Mouse (Mus musculus): ENCODE data around the gene Ccdc85c. TPM values are rescaled to one million over a fixed set of nuclear protein-coding genes. Genes with fewer than 3 reads are reported as not detected.

Ccdc85c gene
- polyA plus RNA-seq, 1 experiment from 2014 or later = 9.3 TPM

GRCm38 (mm10) chr12:108219163-108219562 is 56.1 kb downstream of the Ccdc85c start:
- Histone ChIP-seq H3K9me3 (no peaks in the 10 kb centered on the region), H3K36me3 (no peaks in the 10 kb centered on the region), H3K27ac (peak overlapping the region; percentile 56; the same call in 1 of the 2 replicates), H3K4me3 (replicated peaks) (no peak overlapping the region), H3K9ac (no peak overlapping the region), H3K4me2 (replicated peaks) (no peak overlapping the region), H3K27me3 (replicated peaks) (no peaks in the 10 kb centered on the region), H3K4me1 (replicated peaks) (peaks cover 41% of the 10 kb centered on the region)
- no peak for ATAC-seq
- WGBS = 35% methylated on average over 15 of the region's 15 CpGs

- Histone ChIP-seq H3K9ac (no peak overlapping the region), H3K4me1 (replicated peaks) (peaks cover 41% of the 10 kb centered on the region)
- WGBS = 61% methylated on average over 5 of the region's 5 CpGs
Measured at GRCm38 (mm10) chr12:108217572-108217971, 57.7 kb downstream of the Ccdc85c start.

DNA sequence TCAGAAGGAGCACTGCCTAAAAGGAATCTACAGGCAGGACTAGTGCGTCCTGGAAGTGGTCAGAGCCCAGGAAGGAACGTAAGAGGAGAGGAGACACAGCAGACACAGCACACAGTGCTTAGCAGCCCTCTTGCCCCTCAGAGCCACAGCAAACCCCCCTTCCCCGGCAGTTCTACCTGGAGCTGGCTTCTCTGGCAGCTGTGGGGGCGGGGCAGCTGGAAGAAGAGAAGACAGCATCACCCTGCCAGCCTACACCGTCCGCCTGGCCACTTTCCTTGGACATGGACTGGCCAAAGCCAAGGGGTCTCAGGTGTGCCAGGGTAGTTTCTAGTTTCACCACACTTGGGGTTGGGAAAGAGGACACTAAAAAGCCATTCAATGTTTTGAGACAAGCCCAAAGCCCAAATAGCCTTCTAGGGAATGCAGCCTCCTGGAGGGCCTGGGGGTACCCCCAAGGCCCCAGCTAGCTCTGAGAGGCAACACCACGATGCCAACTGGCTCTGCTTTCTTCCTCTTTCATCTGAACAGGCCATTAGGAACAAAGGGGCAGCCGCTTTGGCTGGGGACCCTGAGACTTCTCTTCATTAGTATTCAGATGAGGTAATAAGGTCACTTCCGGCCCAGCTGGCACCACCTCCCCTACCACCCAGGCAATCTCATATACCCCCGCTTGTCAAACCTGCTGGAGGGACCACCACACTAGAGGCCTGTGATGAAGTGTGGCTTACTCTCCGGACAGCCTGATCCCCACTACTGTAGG is 58.4 kb downstream of the Ccdc85c start:
- Histone ChIP-seq H3K36me3 (no peaks in the 10 kb centered on the region), H3K27me3 (replicated peaks) (no peaks in the 10 kb centered on the region), H3K27ac (no peak overlapping the region), H3K4me1 (replicated peaks) (peaks cover 49% of the 10 kb centered on the region), H3K4me3 (replicated peaks) (no peak overlapping the region), H3K9me3 (no peaks in the 10 kb centered on the region), H3K9ac (peak overlapping the region; percentile 4; the same call in 1 of the 2 replicates), H3K4me2 (replicated peaks) (no peak overlapping the region)
- no peak for ATAC-seq
- WGBS = 80% methylated on average over 11 of the region's 11 CpGs

More at GRCm38 (mm10) chr12:108217572-108217971, 57.7 kb downstream of the Ccdc85c start:
- H3K4me2 ChIP-seq (replicated peaks) = no peak overlapping the region
- H3K27me3 ChIP-seq (replicated peaks) = no peaks in the 10 kb centered on the region
- H3K36me3 ChIP-seq = no peaks in the 10 kb centered on the region
- H3K4me3 ChIP-seq (replicated peaks) = no peak overlapping the region
- peak; percentile 29; the same call in 1 of the 2 replicates for ATAC-seq
- no peaks in the 10 kb centered on the region for H3K9me3 ChIP-seq
- no peak overlapping the region for H3K27ac ChIP-seq

GRCm38 (mm10) chr12:108215090-108215489 is 60.1 kb downstream of the Ccdc85c start:
- no peak overlapping the region for H3K9ac ChIP-seq
- H3K27me3 ChIP-seq (replicated peaks) = no peaks in the 10 kb centered on the region
- H3K4me1 ChIP-seq (replicated peaks) = peaks cover 39% of the 10 kb centered on the region
- ATAC-seq = no peak
- no peak overlapping the region for H3K27ac ChIP-seq
- no peaks in the 10 kb centered on the region for H3K9me3 ChIP-seq
- 45% methylated on average over 8 of the region's 8 CpGs for WGBS
- H3K4me2 ChIP-seq (replicated peaks) = no peak overlapping the region
- no peak overlapping the region for H3K4me3 ChIP-seq (replicated peaks)
- H3K36me3 ChIP-seq = no peaks in the 10 kb centered on the region

DNA sequence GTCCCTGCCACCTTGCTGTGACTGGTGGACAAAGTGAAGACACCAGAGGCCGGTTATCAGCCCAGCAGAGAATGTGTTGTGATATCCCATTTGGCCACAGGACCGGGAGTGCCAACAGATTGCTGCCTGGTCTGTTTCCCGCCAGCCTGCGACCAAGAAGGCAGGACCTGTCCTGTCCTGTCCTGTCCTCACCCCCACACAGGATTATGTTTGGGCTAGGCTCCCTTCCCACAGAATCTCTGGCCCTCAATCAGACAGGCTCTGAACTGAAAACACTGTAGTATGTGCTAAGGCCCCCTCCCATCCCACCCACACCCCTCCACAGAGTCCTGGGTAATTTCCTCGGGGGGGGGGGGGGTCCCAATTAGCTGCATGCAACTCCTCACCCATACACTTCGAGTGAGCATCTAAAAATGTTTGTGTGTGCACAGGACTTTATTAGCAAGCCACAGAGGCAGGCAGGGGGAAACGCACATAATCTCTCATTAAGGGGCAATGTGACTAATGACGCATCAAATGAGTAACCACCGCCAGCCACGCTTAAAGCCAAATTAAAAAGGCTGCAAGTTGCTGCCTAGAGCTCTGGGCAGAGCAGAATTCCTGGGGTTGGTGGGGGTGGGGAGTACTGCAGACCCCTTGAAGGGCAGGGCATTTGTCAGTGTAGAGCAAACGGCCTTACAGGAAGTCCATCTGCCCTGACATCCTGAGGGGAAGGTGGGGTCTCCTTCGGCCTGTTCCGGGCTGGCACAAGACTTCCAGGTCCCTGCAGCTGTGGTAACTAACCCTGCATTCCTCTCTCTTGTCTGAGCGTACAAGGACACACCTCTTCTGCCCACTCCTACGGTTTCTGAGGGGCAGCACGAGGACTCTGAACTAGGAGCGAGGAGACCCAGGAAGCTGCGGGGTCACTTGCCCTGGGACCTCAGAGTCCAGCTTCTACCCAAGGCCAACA is 61.9 kb downstream of the Ccdc85c start:
- H3K4me1 ChIP-seq (replicated peaks) = peaks cover 34% of the 10 kb centered on the region
- no peak overlapping the region for H3K9ac ChIP-seq
- no peak for ATAC-seq
- 51% methylated on average over 18 of the region's 18 CpGs for WGBS
- no peaks in the 10 kb centered on the region for H3K36me3 ChIP-seq
- H3K4me3 ChIP-seq (replicated peaks) = no peak overlapping the region
- H3K27me3 ChIP-seq (replicated peaks) = no peaks in the 10 kb centered on the region
- H3K27ac ChIP-seq = no peak overlapping the region
- no peak overlapping the region for H3K4me2 ChIP-seq (replicated peaks)
- no peaks in the 10 kb centered on the region for H3K9me3 ChIP-seq

GRCm38 (mm10) chr12:108212476-108212875 is 62.7 kb downstream of the Ccdc85c start:
- H3K27me3 ChIP-seq (replicated peaks) = no peaks in the 10 kb centered on the region
- no peaks in the 10 kb centered on the region for H3K9me3 ChIP-seq
- no peak overlapping the region for H3K4me2 ChIP-seq (replicated peaks)
- no peak for ATAC-seq
- WGBS = 83% methylated on average over 6 of the region's 6 CpGs
- H3K36me3 ChIP-seq = no peaks in the 10 kb centered on the region
- H3K4me3 ChIP-seq (replicated peaks) = no peak overlapping the region
- H3K27ac ChIP-seq = 0 out of 2 replicates have a peak overlapping the region, but pooled peaks have one; percentile 17
- H3K9ac ChIP-seq = no peak overlapping the region
- H3K4me1 ChIP-seq (replicated peaks) = peaks cover 31% of the 10 kb centered on the region

DNA sequence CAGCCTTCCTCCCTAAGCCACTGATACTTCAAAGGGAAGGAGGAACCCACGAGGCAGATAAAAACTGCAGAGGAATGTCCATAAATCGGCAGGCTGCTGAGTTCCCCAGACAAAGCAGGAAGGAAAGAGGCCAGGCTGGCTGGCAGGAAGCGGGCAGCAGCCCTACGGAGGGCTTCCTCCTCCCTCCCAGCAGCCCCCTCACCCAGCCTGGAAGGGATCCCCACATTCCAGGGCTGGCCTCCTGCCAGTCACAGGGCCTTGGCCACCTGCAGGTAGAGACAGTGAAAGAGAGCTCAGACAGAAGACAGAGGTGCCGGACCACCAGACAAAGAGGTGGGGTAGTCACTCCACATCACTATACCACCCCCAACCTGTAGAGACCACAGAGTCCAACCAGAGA is 63.2 kb downstream of the Ccdc85c start:
- H3K9me3 ChIP-seq = no peaks in the 10 kb centered on the region
- no peaks in the 10 kb centered on the region for H3K27me3 ChIP-seq (replicated peaks)
- no peaks in the 10 kb centered on the region for H3K36me3 ChIP-seq
- 0 out of 2 replicates have a peak overlapping the region, but pooled peaks have one; percentile 17 for H3K27ac ChIP-seq
- no peak overlapping the region for H3K9ac ChIP-seq
- no peak overlapping the region for H3K4me3 ChIP-seq (replicated peaks)
- no peak for ATAC-seq
- no peak overlapping the region for H3K4me2 ChIP-seq (replicated peaks)
- H3K4me1 ChIP-seq (replicated peaks) = peaks cover 31% of the 10 kb centered on the region
- WGBS = 38% methylated on average over 5 of the region's 5 CpGs

DNA sequence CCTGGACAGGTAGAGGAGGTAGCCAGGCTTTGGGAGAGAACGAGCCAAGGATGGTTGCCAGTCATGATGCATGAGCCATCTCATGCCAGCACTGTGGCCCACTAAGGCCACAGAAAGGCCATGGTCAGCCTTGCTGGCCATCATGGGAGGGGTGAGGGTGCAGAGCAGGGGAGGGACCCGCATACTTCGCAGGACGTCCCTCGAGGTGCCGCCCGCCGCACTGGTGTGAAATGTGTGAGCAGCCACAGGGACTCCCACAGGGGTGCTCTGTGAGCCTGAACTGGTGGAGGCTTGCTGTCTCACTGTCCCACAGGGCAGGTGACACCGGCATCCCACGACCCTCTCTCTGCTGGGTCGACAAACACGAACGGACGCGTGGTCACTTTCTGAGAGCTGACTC is 64.6 kb downstream of the Ccdc85c start:
- H3K4me3 ChIP-seq (replicated peaks) = no peak overlapping the region
- no peak for ATAC-seq
- 91% methylated on average over 15 of the region's 15 CpGs for WGBS

DNA sequence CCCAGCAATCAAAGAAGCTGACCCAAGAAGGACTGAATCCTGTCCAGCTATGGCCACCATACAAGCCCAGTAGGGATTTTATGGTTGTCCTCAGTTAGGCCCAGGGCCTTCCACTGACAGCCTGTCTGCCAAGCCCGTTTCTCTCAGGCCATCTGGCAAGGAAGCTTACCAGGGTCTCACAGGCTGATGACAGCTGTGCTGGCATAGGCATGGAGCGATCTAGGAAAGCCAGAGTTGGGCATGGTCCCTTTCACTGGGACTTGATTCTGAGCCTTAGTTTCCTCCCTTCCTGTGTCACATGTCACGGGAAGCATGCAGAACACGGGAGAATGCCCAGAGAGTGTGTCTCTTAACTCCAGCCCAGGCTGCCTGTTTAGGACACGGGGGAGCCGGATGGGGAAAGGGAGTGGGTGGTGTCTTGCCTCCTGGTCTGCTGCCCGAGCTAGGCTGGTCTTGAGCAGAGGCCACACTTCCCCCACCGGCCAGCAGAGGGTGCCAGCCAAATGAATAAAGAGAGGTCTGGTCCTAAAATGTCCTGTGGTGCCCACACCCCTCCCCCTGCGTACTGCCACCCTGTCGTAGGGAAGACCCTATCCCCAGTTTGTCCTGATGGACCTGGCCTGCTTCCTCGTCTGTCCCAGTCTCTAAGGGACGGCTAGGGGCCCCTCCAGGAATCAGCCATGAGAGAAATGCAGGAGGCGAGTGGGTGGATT is 66.3 kb downstream of the Ccdc85c start:
- H3K27me3 ChIP-seq (replicated peaks) = no peaks in the 10 kb centered on the region
- H3K27ac ChIP-seq = no peak overlapping the region
- peaks cover 28% of the 10 kb centered on the region for H3K4me1 ChIP-seq (replicated peaks)
- 0 out of 2 replicates have a peak, but pooled peaks have one; percentile 13 for ATAC-seq
- H3K9ac ChIP-seq = no peak overlapping the region
- 35% methylated on average over 13 of the region's 13 CpGs for WGBS
- no peak overlapping the region for H3K4me3 ChIP-seq (replicated peaks)
- no peak overlapping the region for H3K4me2 ChIP-seq (replicated peaks)
- no peaks in the 10 kb centered on the region for H3K9me3 ChIP-seq
- peaks cover 9% of the 10 kb centered on the region; the same call in 1 of the 2 replicates for H3K36me3 ChIP-seq

More for the DNA sequence above, 64.6 kb downstream of the Ccdc85c start:
- H3K9ac ChIP-seq = no peak overlapping the region
- H3K9me3 ChIP-seq = no peaks in the 10 kb centered on the region
- H3K36me3 ChIP-seq = no peaks in the 10 kb centered on the region
- H3K4me1 ChIP-seq (replicated peaks) = peaks cover 31% of the 10 kb centered on the region
- no peak overlapping the region for H3K4me2 ChIP-seq (replicated peaks)
- no peaks in the 10 kb centered on the region for H3K27me3 ChIP-seq (replicated peaks)
- no peak overlapping the region for H3K27ac ChIP-seq

DNA sequence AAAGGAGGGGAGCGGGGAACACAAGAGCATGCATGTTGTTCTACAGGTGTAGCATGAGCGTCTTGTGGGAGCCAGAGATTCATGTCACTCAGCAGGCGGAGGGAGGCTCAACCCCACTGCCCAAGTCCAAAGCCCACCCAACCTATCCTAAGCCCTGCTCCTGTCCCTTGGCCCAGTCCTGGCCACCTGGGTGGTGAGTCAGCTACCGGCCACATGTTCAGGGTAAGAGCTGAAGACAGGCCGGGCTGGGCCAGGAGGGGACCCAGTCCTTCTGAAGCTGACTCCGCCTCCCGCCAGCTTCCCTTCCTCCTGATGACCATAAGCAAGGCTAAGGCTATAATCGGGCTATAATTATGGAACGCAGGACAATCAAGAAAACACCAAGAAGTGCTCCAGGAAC is 67.0 kb downstream of the Ccdc85c start:
- H3K27me3 ChIP-seq (replicated peaks) = no peaks in the 10 kb centered on the region
- no peak overlapping the region for H3K4me2 ChIP-seq (replicated peaks)
- H3K36me3 ChIP-seq = peaks cover 12% of the 10 kb centered on the region
- H3K9ac ChIP-seq = no peak overlapping the region
- ATAC-seq = no peak
- H3K4me3 ChIP-seq (replicated peaks) = no peak overlapping the region
- H3K4me1 ChIP-seq (replicated peaks) = peaks cover 25% of the 10 kb centered on the region
- 91% methylated on average over 9 of the region's 9 CpGs for WGBS
- H3K27ac ChIP-seq = no peak overlapping the region
- no peaks in the 10 kb centered on the region for H3K9me3 ChIP-seq

GRCm38 (mm10) chr12:108206641-108207040 is 68.6 kb downstream of the Ccdc85c start:
- peak; percentile 54 for ATAC-seq
- no peaks in the 10 kb centered on the region for H3K9me3 ChIP-seq
- H3K36me3 ChIP-seq = peaks cover 19% of the 10 kb centered on the region
- 14% methylated on average over 5 of the region's 5 CpGs for WGBS
- peaks cover 14% of the 10 kb centered on the region for H3K4me1 ChIP-seq (replicated peaks)
- H3K9ac ChIP-seq = no peak overlapping the region
- no peak overlapping the region for H3K4me2 ChIP-seq (replicated peaks)
- no peak overlapping the region for H3K27ac ChIP-seq
- H3K4me3 ChIP-seq (replicated peaks) = no peak overlapping the region
- no peaks in the 10 kb centered on the region for H3K27me3 ChIP-seq (replicated peaks)

DNA sequence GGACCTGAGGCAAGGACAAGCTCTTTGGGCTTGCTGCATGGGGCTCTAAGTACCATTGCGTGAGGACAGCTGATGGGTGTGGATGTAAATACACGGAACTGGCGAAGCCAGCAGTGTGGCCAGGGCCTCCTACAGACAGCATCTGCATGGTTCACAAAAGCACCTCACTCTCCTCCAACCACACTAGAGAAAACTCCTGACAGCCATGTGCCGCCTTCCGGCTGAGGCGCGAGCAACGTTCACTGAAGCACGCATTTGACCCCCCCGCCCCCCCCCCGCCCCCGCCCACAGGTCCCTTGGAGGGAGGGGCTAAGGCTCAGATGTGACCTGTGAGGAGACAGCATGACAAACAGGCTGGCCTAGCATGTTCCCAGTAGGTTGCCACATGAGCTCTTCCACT is 70.2 kb downstream of the Ccdc85c start:
- 81% methylated on average over 12 of the region's 12 CpGs for WGBS

More for the DNA sequence above, 70.2 kb downstream of the Ccdc85c start:
- Histone ChIP-seq H3K9me3 (no peaks in the 10 kb centered on the region), H3K4me3 (replicated peaks) (no peak overlapping the region), H3K9ac (no peak overlapping the region), H3K36me3 (peaks cover 29% of the 10 kb centered on the region), H3K27me3 (replicated peaks) (no peaks in the 10 kb centered on the region), H3K27ac (no peak overlapping the region), H3K4me1 (replicated peaks) (peaks cover 11% of the 10 kb centered on the region), H3K4me2 (replicated peaks) (no peak overlapping the region)
- no peak for ATAC-seq

All from intestine, embryonic 15.5 days (tissue).